Mouse (Mus musculus): Measurements from ENCODE around the gene Chd5.
A peak's percentile ranks its signal among the peaks of the same experiment; 100 is the strongest.

The Chd5 gene

DNA sequence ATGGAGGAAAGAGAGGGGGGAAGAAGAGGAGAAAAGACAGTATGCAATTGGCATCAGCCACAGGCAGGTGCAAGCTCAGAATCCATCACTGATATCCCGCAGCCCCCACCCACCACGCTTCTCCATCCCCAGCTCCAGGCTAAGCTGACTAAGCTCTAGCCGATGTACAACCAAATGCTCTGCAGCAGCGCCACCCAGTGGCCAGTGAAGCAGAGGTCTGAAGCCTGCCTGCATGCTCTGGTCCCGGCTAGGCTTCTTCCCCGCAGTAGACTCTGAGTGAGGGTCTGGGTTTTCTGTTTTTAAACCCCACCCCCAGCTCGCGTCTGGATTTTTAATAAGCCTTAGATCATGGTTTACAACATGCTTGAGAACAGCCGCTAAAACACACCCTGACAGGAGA, 96.4 kb downstream of the Chd5 start:
- DNase-seq (ENCODE audit: low spot score), result peak; percentile 89

DNA sequence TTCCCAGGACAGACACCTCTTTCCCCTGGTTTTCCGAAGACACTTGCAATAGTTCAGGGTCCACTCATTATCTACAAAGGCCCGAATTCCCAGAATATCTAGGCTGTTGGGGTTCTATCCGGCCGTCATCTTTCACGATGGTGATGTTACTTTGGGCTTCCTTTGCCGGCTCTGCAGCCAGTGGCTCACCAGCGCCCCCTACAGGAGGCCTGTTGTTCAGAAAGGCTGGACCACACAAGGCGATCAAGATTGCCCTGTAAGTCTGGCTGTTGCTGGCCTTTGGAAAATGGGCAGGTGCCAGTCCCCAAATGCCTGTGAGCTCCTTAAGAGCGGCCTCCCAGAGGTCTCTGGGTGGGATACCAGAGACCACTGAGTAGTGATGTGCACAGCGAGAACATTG, 96.8 kb downstream of the Chd5 start:
- peak; percentile 55 for DNase-seq (ENCODE audit: low spot score)

Measured in adipocyte (in vitro differentiated cells).